Mouse (Mus musculus) stomach, postnatal 0 days (tissue): ENCODE data around the gene Aqp3.

Experiments
- CTCF ChIP-seq: IDR thresholded peaks from 2 replicates; pipeline ENCODE4 v1.5.1; 2016; ENCODE audit warnings: antibody characterized with exemption, low read depth, mild to moderate bottlenecking, moderate library complexity
- EP300 ChIP-seq: optimal IDR thresholded peaks from 2 replicates; pipeline ENCODE3; 2016; ENCODE audit warnings: antibody characterized with exemption

GRCm38 (mm10) chr4:41048926-41049325, 49.1 kb downstream of the Aqp3 start:
- TF ChIP-seq CTCF (no peak), EP300 (no peak)
